Mouse (Mus musculus) gastrocnemius, postnatal 25 days (tissue): ENCODE measurements at regions not wholly inside any gene's neighbourhood (a gene's known extent, or its start where the extent isn't known, plus 50 kb on each side); places are given as distances from the start of the nearest gene placed in this dataset.

Source experiments
- DNase-seq: peaks from one replicate; pipeline ENCODE4 v3.0.0; 2022

- DNase-seq, result no peak
Observed at GRCm38 (mm10) chr8:89905588-89905987, 442.6 kb downstream of the Tox3 start.

- DNase-seq, result no peak
Observed at GRCm38 (mm10) chr8:89903346-89903745, 444.8 kb downstream of the Tox3 start.

GRCm38 (mm10) chr8:89872768-89873167 is 475.4 kb downstream of the Tox3 start:
- DNase-seq, result no peak

GRCm38 (mm10) chr8:89871966-89872365 is 476.2 kb downstream of the Tox3 start:
- DNase-seq, result no peak

- no peak for DNase-seq
Observed at GRCm38 (mm10) chr8:89859813-89860212, 488.3 kb downstream of the Tox3 start.

- DNase-seq, result no peak
Observed at GRCm38 (mm10) chr8:89858706-89859385, 489.3 kb downstream of the Tox3 start.

GRCm38 (mm10) chr8:89855556-89855955 is 492.6 kb downstream of the Tox3 start:
- DNase-seq, result no peak

GRCm38 (mm10) chr8:89850209-89850796 is 497.8 kb downstream of the Tox3 start:
- DNase-seq, result no peak

GRCm38 (mm10) chr8:89849416-89850208 is 498.5 kb downstream of the Tox3 start:
- no peak for DNase-seq

- no peak for DNase-seq
Observed at GRCm38 (mm10) chr8:89838494-89838893, 509.6 kb downstream of the Tox3 start.

GRCm38 (mm10) chr8:89833715-89834114 is 514.4 kb downstream of the Tox3 start:
- DNase-seq, result no peak

- DNase-seq, result no peak
Observed at GRCm38 (mm10) chr8:89824586-89824985, 523.6 kb downstream of the Tox3 start.

GRCm38 (mm10) chr8:89823631-89824030 is 524.5 kb downstream of the Tox3 start:
- no peak for DNase-seq

GRCm38 (mm10) chr8:89812036-89812711 is 536.0 kb downstream of the Tox3 start:
- DNase-seq, result no peak

- DNase-seq, result no peak
Observed at GRCm38 (mm10) chr8:89788296-89788695, 559.8 kb downstream of the Tox3 start.

- no peak for DNase-seq
Observed at GRCm38 (mm10) chr8:89787050-89787905, 560.9 kb downstream of the Tox3 start.

- DNase-seq, result peak; percentile 10
Observed at GRCm38 (mm10) chr8:89785011-89785410, 563.1 kb downstream of the Tox3 start.

GRCm38 (mm10) chr8:89783311-89783710 is 564.8 kb downstream of the Tox3 start:
- no peak for DNase-seq

- DNase-seq, result no peak
Observed at GRCm38 (mm10) chr8:89766387-89766786, 581.8 kb downstream of the Tox3 start.

- DNase-seq, result no peak
Observed at GRCm38 (mm10) chr8:89759531-89759930, 588.6 kb downstream of the Tox3 start.

- DNase-seq, result no peak
Observed at GRCm38 (mm10) chr8:89758695-89759094, 589.4 kb downstream of the Tox3 start.

- no peak for DNase-seq
Observed at GRCm38 (mm10) chr8:89755951-89756350, 592.2 kb downstream of the Tox3 start.
